Mouse (Mus musculus) forebrain, embryonic 10.5 days (tissue): Measurements from ENCODE around the gene Bcas3. TPM values are rescaled to one million over a fixed set of nuclear protein-coding genes. Genes with fewer than 3 reads are reported as not detected.
A peak's percentile ranks its signal among the peaks of the same experiment; 100 is the strongest.
"Not testable (repeated sequence)": the region's sequence is repeated elsewhere in the genome, so short reads cannot be mapped to it uniquely, and the experiment has no call there.

Experiments
- DNase-seq: peaks from one replicate; pipeline ENCODE4 v3.0.0-alpha.2; 2017; ENCODE audit warnings: low spot score; ENCODE audit errors: extremely low spot score
- H3K27ac ChIP-seq: fragments of 300-500 bp; sonication (generic); 2 replicates; pipeline ENCODE4 v1.5.1; 2016; ENCODE audit warnings: mild to moderate bottlenecking
- H3K27me3 ChIP-seq: fragments of 300-500 bp; sonication (generic); 2 replicates; pipeline ENCODE4 v1.6.1; 2016; ENCODE audit warnings: mild to moderate bottlenecking; ENCODE audit not compliant: poor library complexity, severe bottlenecking
- H3K36me3 ChIP-seq: fragments of 300-500 bp; sonication (generic); replicated peaks from 2 replicates; pipeline ENCODE4 v1.6.1; 2016; ENCODE audit warnings: mild to moderate bottlenecking, moderate library complexity
- H3K4me1 ChIP-seq: fragments of 300-500 bp; sonication (generic); 2 replicates; pipeline ENCODE4 v1.6.1; 2016
- H3K4me3 ChIP-seq: fragments of 300-500 bp; sonication (generic); 2 replicates; pipeline ENCODE4 v1.5.1; 2016; ENCODE audit warnings: mild to moderate bottlenecking, moderate library complexity
- H3K9me3 ChIP-seq: fragments of 300-500 bp; sonication (generic); 2 replicates; pipeline ENCODE4 v1.6.1; 2016; ENCODE audit warnings: mild to moderate bottlenecking, moderate library complexity
- WGBS: fragments of 180-500 bp; shearing (Covaris S2); methylation state at CpG from one replicate; pipeline ENCODE4 v1.1.7; 2016; 5-methylcytosine and 5-hydroxymethylcytosine counted together
- polyA plus RNA-seq: library from polyadenylated mRNA; unstranded; fragments of >200 nt; fragmentation: Nextera tagmentation; extraction: Ambion mirVana; gene quantifications from 2 replicates; pipeline ENCODE4 v1.2.1, GENCODE M21; 2016

Gene Bcas3
- polyA plus RNA-seq, 1 experiment from 2014 or later: 19.6 TPM

GRCm38 (mm10) chr11:85704062-85704748 is 351.2 kb downstream of the Bcas3 start:
- no peak overlapping the region for H3K4me3 ChIP-seq
- no peaks in the 10 kb centered on the region; the same call in 1 of the 2 replicates for H3K4me1 ChIP-seq
- 91% methylated on average over 4 of the region's 4 CpGs for WGBS

GRCm38 (mm10) chr11:85706630-85707029 is 353.7 kb downstream of the Bcas3 start:
- Histone ChIP-seq H3K4me3 (no peak overlapping the region), H3K9me3 (0 out of 2 replicates have a peak, but pooled peaks cover 4% of the 10 kb centered on the region), H3K4me1 (peaks cover 9% of the 10 kb centered on the region; the same call in 1 of the 2 replicates), H3K27me3 (peaks cover 69% of the 10 kb centered on the region), H3K27ac (no peak overlapping the region), H3K36me3 (no peaks in the 10 kb centered on the region)
- 29% methylated on average over 1 of the region's 1 CpGs for WGBS
- DNase-seq: no peak

More at GRCm38 (mm10) chr11:85704062-85704748, 351.2 kb downstream of the Bcas3 start:
- DNase-seq: no peak
- no peak overlapping the region for H3K27ac ChIP-seq
- no peaks in the 10 kb centered on the region for H3K36me3 ChIP-seq
- 0 out of 2 replicates have a peak, but pooled peaks cover 4% of the 10 kb centered on the region for H3K9me3 ChIP-seq
- peaks cover 60% of the 10 kb centered on the region for H3K27me3 ChIP-seq

- Histone ChIP-seq H3K36me3 (no peaks in the 10 kb centered on the region), H3K27me3 (peaks cover 76% of the 10 kb centered on the region), H3K9me3 (0 out of 2 replicates have a peak, but pooled peaks cover 4% of the 10 kb centered on the region), H3K27ac (no peak overlapping the region), H3K4me3 (no peak overlapping the region), H3K4me1 (peaks cover 9% of the 10 kb centered on the region; the same call in 1 of the 2 replicates)
- 90% methylated on average over 1 of the region's 1 CpGs for WGBS
- no peak for DNase-seq
Measured at GRCm38 (mm10) chr11:85707496-85707895, 354.5 kb downstream of the Bcas3 start.

- 82% methylated on average over 6 of the region's 6 CpGs for WGBS
- no peak overlapping the region for H3K4me3 ChIP-seq
- peaks cover 93% of the 10 kb centered on the region for H3K27me3 ChIP-seq
- H3K27ac ChIP-seq: no peak overlapping the region
- H3K9me3 ChIP-seq: 0 out of 2 replicates have a peak, but pooled peaks cover 4% of the 10 kb centered on the region
- H3K36me3 ChIP-seq: no peaks in the 10 kb centered on the region
- peaks cover 26% of the 10 kb centered on the region for H3K4me1 ChIP-seq
- DNase-seq: no peak
Measured at GRCm38 (mm10) chr11:85709147-85709546, 356.2 kb downstream of the Bcas3 start.

GRCm38 (mm10) chr11:85710155-85710554 is 357.2 kb downstream of the Bcas3 start:
- H3K27ac ChIP-seq: no peak overlapping the region
- peaks cover 36% of the 10 kb centered on the region for H3K4me1 ChIP-seq
- H3K9me3 ChIP-seq: 0 out of 2 replicates have a peak, but pooled peaks cover 4% of the 10 kb centered on the region
- 74% methylated on average over 7 of the region's 7 CpGs for WGBS
- H3K4me3 ChIP-seq: no peak overlapping the region
- H3K36me3 ChIP-seq: no peaks in the 10 kb centered on the region
- DNase-seq: no peak
- peaks cover 96% of the 10 kb centered on the region for H3K27me3 ChIP-seq

GRCm38 (mm10) chr11:85712026-85712804 is 359.2 kb downstream of the Bcas3 start:
- Histone ChIP-seq H3K4me1 (peaks cover 45% of the 10 kb centered on the region), H3K9me3 (no peaks in the 10 kb centered on the region), H3K27ac (no peak overlapping the region), H3K4me3 (no peak overlapping the region), H3K36me3 (no peaks in the 10 kb centered on the region), H3K27me3 (peaks cover 97% of the 10 kb centered on the region)
- WGBS: 90% methylated on average over 8 of the region's 8 CpGs
- no peak for DNase-seq

- H3K4me1 ChIP-seq: peaks cover 45% of the 10 kb centered on the region
- no peaks in the 10 kb centered on the region for H3K9me3 ChIP-seq
- peaks cover 99% of the 10 kb centered on the region for H3K27me3 ChIP-seq
- DNase-seq: peak; percentile 33
- H3K4me3 ChIP-seq: peak overlapping the region; percentile 14; the same call in 1 of the 2 replicates
- 58% methylated on average over 19 of the region's 19 CpGs for WGBS
- H3K27ac ChIP-seq: no peak overlapping the region
- no peaks in the 10 kb centered on the region for H3K36me3 ChIP-seq
Measured at GRCm38 (mm10) chr11:85712860-85713813, 360.2 kb downstream of the Bcas3 start.

GRCm38 (mm10) chr11:85713814-85714208 is 360.8 kb downstream of the Bcas3 start:
- H3K4me1 ChIP-seq: peaks cover 50% of the 10 kb centered on the region
- no peaks in the 10 kb centered on the region for H3K36me3 ChIP-seq
- 8% methylated on average over 2 of the region's 2 CpGs for WGBS
- DNase-seq: no peak
- H3K9me3 ChIP-seq: no peaks in the 10 kb centered on the region
- peak overlapping the region; percentile 48; the same call in 1 of the 2 replicates for H3K27ac ChIP-seq
- H3K4me3 ChIP-seq: peak overlapping the region; percentile 14; the same call in 1 of the 2 replicates
- H3K27me3 ChIP-seq: peaks cover 100% of the 10 kb centered on the region

- H3K4me3 ChIP-seq: peak overlapping the region; percentile 23
- H3K4me1 ChIP-seq: peaks cover 55% of the 10 kb centered on the region
- no peaks in the 10 kb centered on the region for H3K36me3 ChIP-seq
- 4% methylated on average over 7 of the region's 7 CpGs for WGBS
- H3K9me3 ChIP-seq: no peaks in the 10 kb centered on the region
- peaks cover 100% of the 10 kb centered on the region for H3K27me3 ChIP-seq
- peak overlapping the region; percentile 48; the same call in 1 of the 2 replicates for H3K27ac ChIP-seq
- peak; percentile 55 for DNase-seq
Measured at GRCm38 (mm10) chr11:85714312-85714931, 361.5 kb downstream of the Bcas3 start.

- Histone ChIP-seq H3K27me3 (peaks cover 100% of the 10 kb centered on the region), H3K4me1 (peaks cover 69% of the 10 kb centered on the region)
- DNase-seq, H3K9me3 ChIP-seq, H3K4me3 ChIP-seq, H3K27ac ChIP-seq, H3K36me3 ChIP-seq: not testable (repeated sequence)
- WGBS: 88% methylated on average over 2 of the region's 2 CpGs
Measured at GRCm38 (mm10) chr11:85716730-85717129, 363.8 kb downstream of the Bcas3 start.

GRCm38 (mm10) chr11:85719091-85719490 is 366.1 kb downstream of the Bcas3 start:
- no peak overlapping the region for H3K27ac ChIP-seq
- peaks cover 99% of the 10 kb centered on the region for H3K27me3 ChIP-seq
- H3K4me3 ChIP-seq: no peak overlapping the region
- no peak for DNase-seq
- WGBS: 88% methylated on average over 10 of the region's 10 CpGs
- H3K36me3 ChIP-seq: no peaks in the 10 kb centered on the region
- peaks cover 53% of the 10 kb centered on the region for H3K4me1 ChIP-seq
- H3K9me3 ChIP-seq: no peaks in the 10 kb centered on the region

GRCm38 (mm10) chr11:85719766-85720165 is 366.8 kb downstream of the Bcas3 start:
- Histone ChIP-seq H3K4me1 (peaks cover 46% of the 10 kb centered on the region), H3K27ac (no peak overlapping the region), H3K4me3 (no peak overlapping the region), H3K9me3 (no peaks in the 10 kb centered on the region), H3K27me3 (peaks cover 99% of the 10 kb centered on the region), H3K36me3 (no peaks in the 10 kb centered on the region)
- DNase-seq: no peak
- 61% methylated on average over 7 of the region's 7 CpGs for WGBS
